10 mouse cellular contexts compared by ENCODE assay signal in genomic region chr4:122884051-122884450, GRCm38 (mm10). TPM values are rescaled to one million over a fixed set of nuclear protein-coding genes. Genes with fewer than 3 reads are reported as not detected.
DNase-seq lines count a peak whose midpoint lies in the region; ATAC-seq lines count a peak whose summit lies in the region.
"Had no signal": no experiment of that assay in that cellular context is flagged by ENCODE, and none has a peak within 500 bp of the region (broad histone marks: within the 10 kb centered on the region; RNA-seq: fewer than 3 reads in every experiment).

No protein-coding gene starts in this region.

- H3K4me1 ChIP-seq in lung, embryonic 16.5 days (replicated peaks; ENCODE audit: control insufficient read depth, insufficient read depth, low read length) = peaks cover 23% of the 10 kb centered on the region
- H3K4me1 ChIP-seq in forebrain, embryonic 12.5 days = peaks cover 19% of the 10 kb centered on the region
- peaks cover 30% of the 10 kb centered on the region for H3K4me1 ChIP-seq in limb, embryonic 15.5 days
- H3K4me1 ChIP-seq in stomach, embryonic 14.5 days (ENCODE audit: control insufficient read depth, insufficient read depth, low read length) = peaks cover 14% of the 10 kb centered on the region

- H3K9me3 ChIP-seq in lung, embryonic 16.5 days (ENCODE audit: control insufficient read depth, low read length) = no peaks in the 10 kb centered on the region
- H3K9me3 ChIP-seq in forebrain, embryonic 12.5 days = no peaks in the 10 kb centered on the region
- H3K9me3 ChIP-seq in limb, embryonic 15.5 days = no peaks in the 10 kb centered on the region
- H3K9me3 ChIP-seq in stomach, embryonic 14.5 days (ENCODE audit: control insufficient read depth, low read depth, low read length) = no peaks in the 10 kb centered on the region

- no peak for ATAC-seq in lung, embryonic 16.5 days (ENCODE audit: low read depth)
- ATAC-seq in forebrain, embryonic 12.5 days (ENCODE audit: low FRiP score) = no peak
- no peak for ATAC-seq in limb, embryonic 15.5 days (ENCODE audit: insufficient number of reproducible peaks, low FRiP score, low TSS enrichment, low read depth)
- ATAC-seq in stomach, embryonic 14.5 days (ENCODE audit: insufficient number of reproducible peaks, insufficient read depth, low FRiP score, low read depth) = no peak
- ATAC-seq in frontal cortex, adult (ENCODE audit: low TSS enrichment) = no peak

- peak overlapping the region; percentile 83 for H3K4me3 ChIP-seq in lung, embryonic 16.5 days (ENCODE audit: low read length)
- H3K4me3 ChIP-seq in forebrain, embryonic 12.5 days (replicated peaks) = peak overlapping the region; percentile 79; the same call in 1 of the 2 replicates
- peak overlapping the region; percentile 82 for H3K4me3 ChIP-seq in limb, embryonic 15.5 days
- peak overlapping the region; percentile 84; the same call in 1 of the 2 replicates for H3K4me3 ChIP-seq in stomach, embryonic 14.5 days (ENCODE audit: low read depth, low read length)

- no peak for DNase-seq in lung, postnatal 25 days (ENCODE audit: low spot score)
- no peak for DNase-seq in embryo, embryonic 9.5 days (ENCODE audit: extremely low spot score)
- no peak for DNase-seq in retina, embryonic 14.5 days (ENCODE audit: low spot score)
- DNase-seq: adrenal gland, adult 8-10 months; kidney, postnatal 36 days had no signal

- peak overlapping the region; percentile 100 for H3K27ac ChIP-seq in lung, embryonic 16.5 days (ENCODE audit: low read length)
- no peak overlapping the region for H3K27ac ChIP-seq in forebrain, embryonic 12.5 days
- peak overlapping the region; percentile 100 for H3K27ac ChIP-seq in limb, embryonic 15.5 days
- H3K27ac ChIP-seq in stomach, embryonic 14.5 days (ENCODE audit: low read length) = no peak overlapping the region; the same call in 1 of the 2 replicates

- 48% methylated on average over 2 of the region's 2 CpGs for WGBS in lung, embryonic 16.5 days
- WGBS in forebrain, embryonic 12.5 days = 86% methylated on average over 2 of the region's 2 CpGs
- 40% methylated on average over 2 of the region's 2 CpGs for WGBS in limb, embryonic 15.5 days
- WGBS in stomach, embryonic 14.5 days = 66% methylated on average over 2 of the region's 2 CpGs

- no peaks in the 10 kb centered on the region for H3K36me3 ChIP-seq in lung, embryonic 16.5 days (ENCODE audit: control insufficient read depth, insufficient read depth, low read length)
- H3K36me3 ChIP-seq in forebrain, embryonic 12.5 days (replicated peaks) = no peaks in the 10 kb centered on the region
- no peaks in the 10 kb centered on the region for H3K36me3 ChIP-seq in limb, embryonic 15.5 days
- H3K36me3 ChIP-seq in stomach, embryonic 14.5 days (ENCODE audit: control insufficient read depth, insufficient read depth, low read length) = no peaks in the 10 kb centered on the region

- H3K9ac ChIP-seq in lung, embryonic 16.5 days (ENCODE audit: low read length) = peak overlapping the region; percentile 84
- H3K9ac ChIP-seq in forebrain, embryonic 12.5 days = peak overlapping the region; percentile 70; the same call in 1 of the 2 replicates
- no peak overlapping the region for H3K9ac ChIP-seq in limb, embryonic 15.5 days
- H3K9ac ChIP-seq in stomach, embryonic 14.5 days (replicated peaks; ENCODE audit: low read depth, low read length) = no peak overlapping the region

- no peaks in the 10 kb centered on the region for H3K27me3 ChIP-seq in lung, embryonic 16.5 days (ENCODE audit: control insufficient read depth, insufficient read depth, low read depth, low read length)
- no peaks in the 10 kb centered on the region for H3K27me3 ChIP-seq in forebrain, embryonic 12.5 days
- H3K27me3 ChIP-seq in limb, embryonic 15.5 days = no peaks in the 10 kb centered on the region
- H3K27me3 ChIP-seq in stomach, embryonic 14.5 days (ENCODE audit: control insufficient read depth, insufficient read depth, low read length) = no peaks in the 10 kb centered on the region

- H3K4me2 ChIP-seq in lung, embryonic 16.5 days (ENCODE audit: low read depth, low read length) = peak overlapping the region; percentile 75
- peak overlapping the region; percentile 77 for H3K4me2 ChIP-seq in forebrain, embryonic 12.5 days
- peak overlapping the region; percentile 56 for H3K4me2 ChIP-seq in limb, embryonic 15.5 days
- peak overlapping the region; percentile 60 for H3K4me2 ChIP-seq in stomach, embryonic 14.5 days (replicated peaks; ENCODE audit: low read depth, low read length)

RNA-seq across cellular contexts. Expression of gene Cap1, which starts 1.8 kb away (rescaled TPM):
- polyA plus RNA-seq in lung, embryonic 16.5 days (2015; fragmentation: Nextera tagmentation; extraction: Ambion mirVana) = 86.5 and 104 TPM in 2 replicates
- 28.1 and 44.4 TPM in 2 replicates for polyA plus RNA-seq in forebrain, embryonic 12.5 days (2016; fragmentation: Nextera tagmentation; extraction: Ambion mirVana)
- polyA plus RNA-seq in limb, embryonic 15.5 days (2015; fragmentation: Nextera tagmentation; extraction: Ambion mirVana) = 64.5 and 78.3 TPM in 2 replicates
- 84.3 and 89.9 TPM in 2 replicates for polyA plus RNA-seq in stomach, embryonic 14.5 days (2014; fragmentation: Nextera tagmentation; extraction: Ambion mirVana)

RNA-seq across cellular contexts. Expression of gene Ppt1, which starts 48.0 kb away (rescaled TPM):
- 70.1 and 79.2 TPM in 2 replicates for polyA plus RNA-seq in lung, embryonic 16.5 days (2015; fragmentation: Nextera tagmentation; extraction: Ambion mirVana)
- polyA plus RNA-seq in forebrain, embryonic 12.5 days (2016; fragmentation: Nextera tagmentation; extraction: Ambion mirVana) = 69.4 and 70.1 TPM in 2 replicates
- 79.4 and 83.0 TPM in 2 replicates for polyA plus RNA-seq in limb, embryonic 15.5 days (2015; fragmentation: Nextera tagmentation; extraction: Ambion mirVana)
- 86.5 and 100 TPM in 2 replicates for polyA plus RNA-seq in stomach, embryonic 14.5 days (2014; fragmentation: Nextera tagmentation; extraction: Ambion mirVana)

Comparison
In these comparisons a context has a peak if more than half of its experiments do, and no peak if none do; other contexts are left out.
1. H3K27ac ChIP-seq: peak in lung, embryonic 16.5 days (single experiment) and limb, embryonic 15.5 days (single experiment); none in forebrain, embryonic 12.5 days (single experiment) and stomach, embryonic 14.5 days (single experiment).
2. H3K9ac ChIP-seq: peak in lung, embryonic 16.5 days (single experiment) and forebrain, embryonic 12.5 days (single experiment); none in limb, embryonic 15.5 days (single experiment) and stomach, embryonic 14.5 days (single experiment).
3. Peak in every context shown above with its lines, with median percentiles within 50 percentile points of each other: H3K4me2 ChIP-seq and H3K4me3 ChIP-seq.